In genomic region chrX:169996926-169997325, GRCm38 (mm10) we compare ENCODE assay signal across 8 mouse cellular contexts. TPM values are rescaled to one million over a fixed set of nuclear protein-coding genes. Genes with fewer than 3 reads are reported as not detected.
DNase-seq lines count a peak whose midpoint lies in the region; ATAC-seq and TF ChIP-seq lines count a peak whose summit lies in the region.
"Not testable (repeated sequence)": the region's sequence is repeated elsewhere in the genome, so short reads cannot be mapped to it uniquely, and the experiment has no call there.

No protein-coding gene starts in this region.

- peaks cover 40% of the 10 kb centered on the region for H3K27me3 ChIP-seq in erythroblast, embryonic 14.5 days (ENCODE audit: control insufficient read depth)
- not testable (repeated sequence) for H3K27me3 ChIP-seq in heart, embryonic 16.5 days (ENCODE audit: control insufficient read depth, insufficient read depth, low read length)
- H3K27me3 ChIP-seq in lung, embryonic 14.5 days (ENCODE audit: insufficient read depth, low read length), result peaks cover 12% of the 10 kb centered on the region

- not testable (repeated sequence) for ATAC-seq in heart, embryonic 16.5 days (replicated peaks; ENCODE audit: extremely low read depth, insufficient read depth, low FRiP score)
- peak; percentile 28 for ATAC-seq in lung, embryonic 14.5 days (ENCODE audit: insufficient read depth)

- no CpG with 5 or more reads among the region's 46 CpGs for WGBS in heart, embryonic 16.5 days
- WGBS in lung, embryonic 14.5 days, result 55% methylated on average over 46 of the region's 46 CpGs

- peaks cover 70% of the 10 kb centered on the region for H3K9me3 ChIP-seq in erythroblast, embryonic 14.5 days (ENCODE audit: control insufficient read depth, low read length)
- peaks cover 32% of the 10 kb centered on the region for H3K9me3 ChIP-seq in heart, embryonic 16.5 days (replicated peaks; ENCODE audit: control insufficient read depth, low read length)
- H3K9me3 ChIP-seq in lung, embryonic 14.5 days (ENCODE audit: low read depth, low read length), result peaks cover 60% of the 10 kb centered on the region

- H3K4me3 ChIP-seq in erythroblast, embryonic 14.5 days (replicated peaks), result peak overlapping the region; percentile 46
- H3K4me3 ChIP-seq in heart, embryonic 16.5 days (ENCODE audit: low read length), result not testable (repeated sequence)
- peak overlapping the region; percentile 51 for H3K4me3 ChIP-seq in lung, embryonic 14.5 days (ENCODE audit: low read depth, low read length)

- not testable (repeated sequence) for TF ChIP-seq CTCF in lung, embryonic 14.5 days (IDR thresholded peaks at IDR 0.05; ENCODE audit: low read depth)

- peaks cover 14% of the 10 kb centered on the region for H3K36me3 ChIP-seq in erythroblast, embryonic 14.5 days (ENCODE audit: control insufficient read depth)
- not testable (repeated sequence) for H3K36me3 ChIP-seq in heart, embryonic 16.5 days (ENCODE audit: control insufficient read depth, insufficient read depth); lung, embryonic 14.5 days (ENCODE audit: insufficient read depth)

- peak overlapping the region; percentile 76; the same call in 1 of the 2 replicates for H3K4me2 ChIP-seq in heart, embryonic 16.5 days (ENCODE audit: low read depth, low read length)
- peak overlapping the region; percentile 99 for H3K4me2 ChIP-seq in lung, embryonic 14.5 days

- H3K4me1 ChIP-seq in erythroblast, embryonic 14.5 days (ENCODE audit: control insufficient read depth), result peaks cover 17% of the 10 kb centered on the region
- not testable (repeated sequence) for H3K4me1 ChIP-seq in heart, embryonic 16.5 days (ENCODE audit: control insufficient read depth, insufficient read depth, low read length); lung, embryonic 14.5 days (ENCODE audit: insufficient read depth)

- peak; percentile 100 for DNase-seq in CD4-positive helper T cell, adult 2 months (ENCODE audit: low read depth, low spot score)
- DNase-seq in adrenal gland, postnatal 36 days, result peak; percentile 83 to 89
- peak; percentile 77 to 90 for DNase-seq in layer of hippocampus, adult 18-20 months (ENCODE audit: low spot score in 2 of 2)
- not testable (repeated sequence) for DNase-seq in lung, embryonic 14.5 days
- peak; percentile 81 for DNase-seq in ovary, postnatal 36 days (ENCODE audit: low spot score)
- DNase-seq in testis, postnatal 10 days (ENCODE audit: low spot score), result peak; percentile 95

- not testable (repeated sequence) for H3K27ac ChIP-seq in heart, embryonic 16.5 days (ENCODE audit: low read length)
- H3K27ac ChIP-seq in lung, embryonic 14.5 days (ENCODE audit: low read depth), result 0 out of 2 replicates have a peak overlapping the region, but pooled peaks have one; percentile 74

- H3K9ac ChIP-seq in heart, embryonic 16.5 days (ENCODE audit: low read length), result not testable (repeated sequence)
- peak overlapping the region; percentile 45 for H3K9ac ChIP-seq in lung, embryonic 14.5 days

RNA-seq across cellular contexts. Expression of gene Gm21887, which starts 12.5 kb away (rescaled TPM):
- total RNA-seq in adrenal gland, postnatal 36 days (2021), result 100 to 1,000 TPM; 159 to 258 TPM
- polyA plus RNA-seq in erythroblast, embryonic 14.5 days (2012), result 277 and 279 TPM in 2 replicates
- polyA plus RNA-seq in heart, embryonic 16.5 days (2015; fragmentation: Nextera tagmentation; extraction: Ambion mirVana), result 84.5 and 136 TPM in 2 replicates
- 10 to 100 TPM; 48.5 to 82.4 TPM for total RNA-seq in layer of hippocampus, adult 18-20 months (2021)
- 252 and 439 TPM in 2 replicates for polyA plus RNA-seq in lung, embryonic 14.5 days (2014; fragmentation: Nextera tagmentation; extraction: Ambion mirVana)
